Mouse (Mus musculus) midbrain, embryonic 10.5 days (tissue): ENCODE measurements at regions not wholly inside any gene's neighbourhood (a gene's known extent, or its start where the extent isn't known, plus 50 kb on each side); places are given as distances from the start of the nearest gene placed in this dataset.

Experiments
- DNase-seq: peaks from one replicate; pipeline ENCODE4 v3.0.0-alpha.2; 2017; ENCODE audit warnings: low spot score
- H3K27ac ChIP-seq: fragments of 300-500 bp; sonication (generic); replicated peaks from 2 replicates; pipeline ENCODE4 v1.5.1; 2016; ENCODE audit warnings: mild to moderate bottlenecking
- H3K27me3 ChIP-seq: fragments of 300-500 bp; sonication (generic); 2 replicates; pipeline ENCODE4 v1.6.1; 2016; ENCODE audit warnings: low read depth, mild to moderate bottlenecking; ENCODE audit not compliant: poor library complexity, severe bottlenecking
- H3K36me3 ChIP-seq: fragments of 300-500 bp; sonication (generic); 2 replicates; pipeline ENCODE4 v1.6.1; 2016; ENCODE audit warnings: mild to moderate bottlenecking, moderate library complexity
- H3K4me1 ChIP-seq: fragments of 300-500 bp; sonication (generic); 2 replicates; pipeline ENCODE4 v1.6.1; 2016
- H3K4me3 ChIP-seq: fragments of 300-500 bp; sonication (generic); 2 replicates; pipeline ENCODE4 v1.5.1; 2016; ENCODE audit warnings: mild to moderate bottlenecking, moderate library complexity
- H3K9me3 ChIP-seq: fragments of 300-500 bp; sonication (generic); replicated peaks from 2 replicates; pipeline ENCODE4 v1.6.1; 2016; ENCODE audit warnings: mild to moderate bottlenecking
- WGBS: fragments of 180-500 bp; shearing (Covaris S2); methylation state at CpG from one replicate; pipeline ENCODE4 v1.1.7; 2016; 5-methylcytosine and 5-hydroxymethylcytosine counted together

DNA sequence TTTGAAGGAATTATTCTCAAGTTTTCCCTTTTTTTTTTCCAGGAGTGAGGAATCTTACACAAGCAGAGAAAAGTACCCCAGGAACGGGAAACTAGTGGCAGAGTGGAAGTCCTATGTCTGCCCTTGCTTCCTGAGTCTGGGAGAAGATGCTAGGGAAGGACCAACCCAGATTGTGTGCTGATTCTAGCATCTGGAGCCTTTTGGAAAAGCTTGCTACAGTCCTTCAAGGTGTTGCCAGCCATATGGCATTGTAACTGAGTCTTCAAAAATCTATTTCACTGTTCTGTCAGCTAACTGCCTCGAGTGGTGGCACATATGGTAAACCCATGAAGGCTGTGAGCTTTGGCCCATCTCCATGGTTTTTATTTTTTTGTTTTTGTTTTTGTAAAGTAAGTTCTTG, 432.3 kb downstream of the Adamts20 start:
- H3K4me1 ChIP-seq: no peaks in the 10 kb centered on the region
- WGBS: 84% methylated on average over 2 of the region's 2 CpGs

DNA sequence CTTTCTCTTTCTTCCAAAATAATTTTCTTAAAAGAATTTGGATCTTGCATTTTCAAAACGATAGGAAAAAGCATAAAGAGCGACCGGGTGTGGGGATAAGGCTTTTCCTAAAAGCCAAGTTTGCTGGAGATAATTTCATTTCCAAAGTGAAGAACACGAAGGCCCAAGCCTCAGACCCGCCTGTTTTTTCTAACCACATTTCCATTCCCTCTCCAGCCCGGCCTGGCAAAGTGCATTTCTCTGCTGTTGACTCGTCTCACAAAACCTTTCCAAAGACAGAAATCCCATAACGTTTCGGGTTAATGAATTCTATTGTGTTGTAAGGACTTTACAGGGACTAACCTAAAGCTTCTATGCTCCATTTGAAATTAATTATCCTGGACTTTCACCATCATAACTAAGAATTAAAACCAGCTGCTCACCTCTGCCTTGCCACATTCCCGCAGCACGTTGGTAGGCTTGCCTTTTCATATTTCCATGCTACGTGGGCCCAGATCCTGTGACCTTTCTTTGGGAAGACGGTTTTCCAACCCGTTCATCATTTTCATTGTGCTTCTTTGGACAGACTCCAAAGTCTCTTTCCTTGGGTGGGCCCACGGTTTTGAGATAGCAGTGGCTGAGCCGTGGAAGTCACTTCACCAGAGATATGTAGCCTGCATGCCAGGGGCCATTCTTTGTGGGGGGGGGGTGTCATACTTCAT, 430.5 kb upstream of the Prickle1 start:
- Histone ChIP-seq H3K4me1 (0 out of 2 replicates have a peak, but pooled peaks cover 3% of the 10 kb centered on the region), H3K9me3 (no peaks in the 10 kb centered on the region), H3K27me3 (no peaks in the 10 kb centered on the region), H3K27ac (no peak overlapping the region), H3K36me3 (no peaks in the 10 kb centered on the region), H3K4me3 (no peak overlapping the region)
- no peak for DNase-seq
- 78% methylated on average over 16 of the region's 16 CpGs for WGBS

More for the DNA sequence above, 432.3 kb downstream of the Adamts20 start:
- no peaks in the 10 kb centered on the region for H3K9me3 ChIP-seq
- no peaks in the 10 kb centered on the region for H3K36me3 ChIP-seq
- no peak for DNase-seq
- no peak overlapping the region for H3K27ac ChIP-seq
- H3K27me3 ChIP-seq: no peaks in the 10 kb centered on the region
- no peak overlapping the region for H3K4me3 ChIP-seq

DNA sequence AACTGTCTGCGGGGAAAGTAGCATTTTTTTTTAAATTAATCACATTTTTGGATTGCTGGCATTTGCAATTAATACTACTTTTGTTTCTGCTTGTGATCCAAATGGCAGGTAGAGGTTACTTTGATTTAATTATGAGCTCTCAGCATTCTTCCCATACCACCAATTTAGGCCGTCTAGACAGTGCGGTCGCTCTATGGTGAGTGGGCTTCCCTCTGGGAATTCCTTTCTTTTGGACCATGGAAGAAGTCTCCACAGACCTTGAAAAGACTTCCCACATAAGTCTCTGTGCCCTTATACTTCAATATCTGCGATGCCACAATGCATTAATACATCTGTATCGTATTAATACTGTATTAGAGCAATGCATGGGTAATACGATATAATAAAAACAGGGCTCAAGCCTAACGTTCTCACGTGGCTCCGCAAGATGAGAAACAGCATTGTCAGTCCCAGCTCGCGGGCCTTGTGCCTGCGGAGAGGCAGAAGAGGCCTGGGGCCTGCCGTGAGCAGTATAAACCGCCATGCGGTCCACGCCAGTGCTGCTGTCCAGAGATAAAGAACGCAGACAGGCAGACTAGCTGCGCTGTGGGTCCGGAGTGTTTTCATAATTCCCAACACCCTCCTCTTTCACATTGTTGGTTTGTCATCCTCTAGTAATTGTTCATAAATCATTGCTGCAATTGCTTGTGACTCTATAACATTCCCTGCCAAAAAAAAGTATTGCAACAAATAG, 429.7 kb upstream of the Prickle1 start:
- no peak for DNase-seq
- no peaks in the 10 kb centered on the region for H3K27me3 ChIP-seq
- no peak overlapping the region for H3K4me3 ChIP-seq
- WGBS: 81% methylated on average over 20 of the region's 20 CpGs
- 0 out of 2 replicates have a peak, but pooled peaks cover 3% of the 10 kb centered on the region for H3K4me1 ChIP-seq
- no peaks in the 10 kb centered on the region for H3K9me3 ChIP-seq
- no peak overlapping the region for H3K27ac ChIP-seq
- H3K36me3 ChIP-seq: no peaks in the 10 kb centered on the region

DNA sequence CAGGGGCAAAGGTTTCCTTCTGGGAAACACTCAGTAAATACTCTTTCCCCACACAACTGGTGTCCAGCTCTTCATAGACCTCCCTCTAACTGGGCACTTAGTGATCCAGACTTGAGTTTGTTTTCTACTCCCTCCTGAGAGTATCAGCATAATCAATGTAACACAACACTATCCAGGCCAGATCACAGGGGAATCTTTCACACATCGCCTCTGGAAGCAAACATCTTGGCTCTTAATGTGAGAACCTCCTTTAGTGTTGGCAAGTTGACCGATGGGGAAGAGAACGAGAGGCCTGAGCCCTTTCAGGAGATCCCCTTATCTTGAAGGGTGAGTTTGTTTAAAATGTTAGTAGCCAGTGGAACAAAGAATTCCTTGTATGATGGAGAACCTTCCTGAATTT, 429.1 kb upstream of the Prickle1 start:
- H3K36me3 ChIP-seq: no peaks in the 10 kb centered on the region
- WGBS: 80% methylated on average over 3 of the region's 3 CpGs
- H3K4me3 ChIP-seq: no peak overlapping the region
- no peaks in the 10 kb centered on the region for H3K9me3 ChIP-seq
- H3K27ac ChIP-seq: no peak overlapping the region
- no peaks in the 10 kb centered on the region for H3K27me3 ChIP-seq
- no peak for DNase-seq
- 0 out of 2 replicates have a peak, but pooled peaks cover 3% of the 10 kb centered on the region for H3K4me1 ChIP-seq

DNA sequence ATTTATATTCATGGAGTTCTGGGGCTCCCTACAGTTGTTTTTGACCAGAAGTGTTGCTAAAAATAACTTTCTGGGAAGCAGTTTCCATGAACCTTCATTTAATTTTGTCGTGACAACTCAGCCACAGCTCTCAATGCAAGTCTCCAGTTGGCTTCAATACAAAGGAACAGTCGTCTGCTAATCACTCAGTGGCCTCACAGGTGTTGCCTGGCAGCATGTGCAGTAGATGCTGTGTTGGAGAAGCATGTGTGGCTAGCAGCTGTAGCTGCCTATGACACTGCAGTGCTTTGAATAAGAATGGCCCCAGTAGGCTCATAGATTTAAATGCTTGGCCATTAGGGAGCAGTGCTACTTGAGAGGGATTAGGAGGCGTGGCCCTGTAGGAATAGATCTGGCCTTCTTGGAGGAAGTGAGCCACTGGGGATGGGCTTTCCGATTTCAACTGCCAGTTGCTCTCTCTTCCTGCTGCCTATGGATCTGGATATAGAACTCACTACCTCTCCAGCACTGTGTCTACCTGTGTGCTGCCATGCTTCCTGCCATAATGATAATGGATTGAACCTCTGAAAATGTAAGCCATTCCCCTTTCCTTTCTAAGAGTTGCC, 428.5 kb upstream of the Prickle1 start:
- Histone ChIP-seq H3K9me3 (no peaks in the 10 kb centered on the region), H3K27ac (0 out of 2 replicates have a peak overlapping the region, but pooled peaks have one; percentile 28), H3K4me1 (0 out of 2 replicates have a peak, but pooled peaks cover 3% of the 10 kb centered on the region), H3K27me3 (no peaks in the 10 kb centered on the region), H3K36me3 (no peaks in the 10 kb centered on the region), H3K4me3 (no peak overlapping the region)
- DNase-seq: no peak
- WGBS: 73% methylated on average over 4 of the region's 4 CpGs

DNA sequence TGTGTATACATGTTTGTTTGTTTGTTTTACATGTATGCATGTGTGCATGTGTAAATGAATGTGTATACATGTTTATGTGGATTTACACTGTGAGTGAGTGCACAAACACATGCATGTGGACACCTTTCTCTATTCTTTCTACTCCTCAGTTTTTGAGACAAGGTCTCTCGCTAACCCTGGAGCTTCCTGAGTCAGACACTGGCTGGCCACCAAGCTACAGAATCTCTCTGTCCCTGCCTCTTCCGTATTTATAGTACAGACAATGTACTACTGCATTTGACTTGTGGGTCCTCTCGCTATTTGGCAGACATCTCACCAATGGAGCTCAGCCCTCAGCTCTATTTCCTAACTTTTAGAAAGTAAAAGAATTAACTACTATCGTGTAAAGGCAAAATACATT, 427.8 kb upstream of the Prickle1 start:
- Histone ChIP-seq H3K27me3 (no peaks in the 10 kb centered on the region), H3K27ac (no peak overlapping the region), H3K9me3 (no peaks in the 10 kb centered on the region), H3K36me3 (no peaks in the 10 kb centered on the region), H3K4me3 (no peak overlapping the region), H3K4me1 (0 out of 2 replicates have a peak, but pooled peaks cover 3% of the 10 kb centered on the region)
- WGBS: 92% methylated on average over 4 of the region's 4 CpGs
- DNase-seq: no peak

DNA sequence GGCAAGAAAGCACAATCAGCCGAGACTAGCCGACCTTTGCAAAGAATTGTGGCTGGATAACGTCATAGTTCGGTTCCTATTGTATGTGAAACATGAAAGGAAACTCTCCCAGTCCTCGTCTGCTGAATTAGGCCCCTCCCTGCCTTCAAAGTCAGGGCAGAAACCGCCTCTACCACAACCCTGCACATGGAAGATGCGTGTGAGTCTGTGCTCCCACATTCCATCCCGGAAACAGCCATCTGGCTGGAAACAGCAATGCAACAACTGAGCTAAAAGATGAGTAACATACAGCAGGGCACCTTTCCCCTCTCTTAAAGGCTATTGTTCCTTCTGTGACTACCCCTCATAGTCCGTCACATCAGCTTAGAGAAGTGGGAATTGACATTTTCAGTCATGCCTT, 422.1 kb upstream of the Prickle1 start:
- Histone ChIP-seq H3K4me1 (no peaks in the 10 kb centered on the region), H3K27me3 (no peaks in the 10 kb centered on the region), H3K27ac (no peak overlapping the region), H3K4me3 (no peak overlapping the region), H3K9me3 (no peaks in the 10 kb centered on the region), H3K36me3 (no peaks in the 10 kb centered on the region)
- WGBS: 87% methylated on average over 9 of the region's 9 CpGs
- no peak for DNase-seq

DNA sequence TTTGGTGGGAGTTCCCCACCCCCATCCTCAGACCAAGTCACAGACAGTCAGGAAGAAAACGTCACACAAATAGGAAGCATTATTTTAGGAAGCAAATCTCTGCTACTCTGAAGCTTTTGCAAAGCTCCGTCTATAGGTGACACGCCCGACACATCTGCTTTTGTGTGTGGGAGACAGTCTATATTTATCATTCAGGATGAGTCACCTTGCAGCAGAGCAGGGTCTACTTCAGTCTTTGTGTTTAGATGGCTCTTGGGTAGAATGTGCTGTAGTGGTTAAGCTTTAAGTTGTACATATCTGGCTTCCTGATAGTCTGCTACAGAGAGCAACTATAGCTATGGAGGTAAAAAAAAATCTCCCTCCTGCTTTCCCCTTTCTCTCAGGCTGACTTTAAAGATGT, 415.8 kb upstream of the Prickle1 start:
- H3K9me3 ChIP-seq: no peaks in the 10 kb centered on the region
- H3K4me1 ChIP-seq: no peaks in the 10 kb centered on the region
- WGBS: 81% methylated on average over 4 of the region's 4 CpGs
- H3K36me3 ChIP-seq: no peaks in the 10 kb centered on the region
- H3K27me3 ChIP-seq: no peaks in the 10 kb centered on the region
- H3K4me3 ChIP-seq: no peak overlapping the region
- no peak for DNase-seq
- H3K27ac ChIP-seq: no peak overlapping the region

DNA sequence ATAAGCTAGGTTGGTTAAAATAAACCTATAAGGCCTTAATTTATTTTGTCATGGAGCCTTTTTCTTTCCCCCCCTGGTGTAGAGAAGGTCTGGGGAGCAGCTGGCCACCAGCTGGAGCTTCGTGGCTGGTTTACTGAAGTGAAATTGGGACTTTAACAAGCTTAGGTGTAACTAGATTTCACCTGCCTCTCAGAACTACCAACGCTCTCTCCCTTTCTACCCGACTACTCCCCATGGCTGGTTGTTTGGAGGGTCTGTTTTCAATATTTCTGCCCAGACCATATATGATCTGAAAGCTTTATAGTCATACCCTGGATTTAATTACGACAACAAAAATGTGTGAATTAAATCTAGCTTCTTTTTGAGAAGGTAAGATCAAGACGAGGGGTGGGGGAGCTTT, 410.4 kb upstream of the Prickle1 start:
- H3K4me3 ChIP-seq: no peak overlapping the region
- H3K36me3 ChIP-seq: no peaks in the 10 kb centered on the region
- 77% methylated on average over 5 of the region's 5 CpGs for WGBS
- H3K27ac ChIP-seq: no peak overlapping the region
- no peaks in the 10 kb centered on the region for H3K9me3 ChIP-seq
- no peak for DNase-seq
- peaks cover 7% of the 10 kb centered on the region for H3K4me1 ChIP-seq
- no peaks in the 10 kb centered on the region for H3K27me3 ChIP-seq

DNA sequence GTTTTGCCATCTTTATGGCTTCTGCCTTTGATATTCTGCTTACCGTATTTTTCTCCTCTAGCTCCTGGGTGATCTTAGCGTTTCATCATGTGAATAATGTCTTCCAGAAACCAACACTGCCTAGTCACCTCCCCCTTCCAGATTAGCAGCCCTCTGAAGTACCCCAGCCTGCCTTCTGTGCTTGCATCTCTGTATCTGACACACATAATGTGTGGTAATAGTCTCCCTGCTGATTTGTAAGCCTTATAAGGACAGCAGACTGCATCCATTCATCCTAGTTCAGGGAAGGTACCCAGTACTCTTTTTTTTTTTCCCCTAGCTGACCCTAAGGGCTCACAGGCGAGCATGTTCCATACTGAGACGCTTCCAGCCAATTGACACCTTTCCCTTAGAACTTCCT, 409.2 kb upstream of the Prickle1 start:
- no peak overlapping the region for H3K4me3 ChIP-seq
- no peak overlapping the region for H3K27ac ChIP-seq
- H3K4me1 ChIP-seq: peaks cover 7% of the 10 kb centered on the region
- 47% methylated on average over 4 of the region's 4 CpGs for WGBS
- no peaks in the 10 kb centered on the region for H3K9me3 ChIP-seq
- DNase-seq: no peak
- H3K27me3 ChIP-seq: no peaks in the 10 kb centered on the region
- H3K36me3 ChIP-seq: no peaks in the 10 kb centered on the region

DNA sequence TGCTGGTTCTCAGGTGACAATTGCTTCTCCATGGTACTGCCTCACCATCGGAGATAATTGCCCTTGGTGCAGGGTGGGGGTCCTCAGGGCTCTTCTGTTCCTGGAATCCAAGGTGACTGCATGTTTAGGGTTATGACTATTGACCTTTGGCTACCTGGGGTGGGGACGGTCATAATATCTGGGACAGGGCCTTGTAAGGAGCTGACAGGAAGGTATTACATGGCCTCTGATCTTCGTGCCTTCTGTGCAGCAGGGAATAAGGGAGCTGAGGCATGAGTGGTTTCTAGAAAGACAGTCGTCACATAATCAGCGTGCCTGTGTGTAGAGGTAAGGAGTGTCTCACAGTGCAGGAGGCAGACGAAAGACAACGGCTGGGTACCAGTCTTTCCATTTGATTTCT, 407.5 kb upstream of the Prickle1 start:
- no peak for DNase-seq
- Histone ChIP-seq H3K4me1 (peaks cover 7% of the 10 kb centered on the region), H3K36me3 (no peaks in the 10 kb centered on the region), H3K27ac (no peak overlapping the region), H3K4me3 (no peak overlapping the region), H3K9me3 (no peaks in the 10 kb centered on the region), H3K27me3 (no peaks in the 10 kb centered on the region)
- 76% methylated on average over 7 of the region's 7 CpGs for WGBS

DNA sequence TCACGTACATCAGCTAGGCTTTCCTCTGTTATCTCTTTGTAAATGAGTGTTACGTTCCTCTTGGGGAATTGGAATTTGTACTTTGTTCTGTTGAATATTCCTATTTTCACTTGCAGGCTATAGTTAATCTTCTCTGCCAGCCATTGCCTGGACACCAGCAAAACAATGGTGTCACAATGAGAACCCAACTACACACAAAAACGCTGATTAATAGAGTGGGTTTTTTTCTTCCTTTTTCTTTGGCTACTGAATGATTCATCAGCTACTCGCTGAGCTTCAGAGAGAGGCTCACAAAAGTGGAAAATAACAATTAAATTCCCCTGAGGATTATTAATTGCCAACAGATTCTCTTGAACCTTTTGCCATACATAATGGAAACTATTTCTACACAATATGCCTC, 398.9 kb upstream of the Prickle1 start:
- Histone ChIP-seq H3K36me3 (no peaks in the 10 kb centered on the region), H3K4me1 (peaks cover 6% of the 10 kb centered on the region; the same call in 1 of the 2 replicates), H3K9me3 (no peaks in the 10 kb centered on the region), H3K27me3 (no peaks in the 10 kb centered on the region), H3K27ac (no peak overlapping the region), H3K4me3 (no peak overlapping the region)
- WGBS: 72% methylated on average over 4 of the region's 4 CpGs
- no peak for DNase-seq

DNA sequence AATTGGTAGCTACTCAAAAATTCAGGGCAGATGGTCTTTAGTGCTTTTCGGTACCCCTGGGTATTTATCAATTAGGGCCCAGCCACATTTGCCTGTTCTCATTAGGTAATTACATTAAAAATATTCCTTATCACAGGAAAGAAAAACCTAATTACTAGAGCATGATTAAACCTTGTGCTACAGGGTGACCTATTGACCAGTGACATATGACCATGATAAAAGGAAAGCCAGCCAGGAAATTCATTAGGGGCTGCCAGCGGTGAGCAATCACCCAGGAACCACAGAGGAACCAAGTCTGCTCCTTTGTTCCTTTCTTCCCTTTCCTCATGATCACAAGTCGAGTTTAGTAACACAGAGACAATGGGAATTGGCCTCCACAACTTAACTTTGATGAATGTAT, 394.4 kb upstream of the Prickle1 start:
- Histone ChIP-seq H3K36me3 (no peaks in the 10 kb centered on the region), H3K9me3 (no peaks in the 10 kb centered on the region), H3K27ac (no peak overlapping the region), H3K4me1 (peaks cover 6% of the 10 kb centered on the region; the same call in 1 of the 2 replicates), H3K27me3 (no peaks in the 10 kb centered on the region), H3K4me3 (no peak overlapping the region)
- 62% methylated on average over 3 of the region's 3 CpGs for WGBS
- DNase-seq: no peak
